Mouse (Mus musculus) forebrain, embryonic 16.5 days (tissue): ENCODE measurements around the gene Cd46. TPM values are rescaled to one million over a fixed set of nuclear protein-coding genes. Genes with fewer than 3 reads are reported as not detected.

Experiments used
- ATAC-seq: fragments of 200-750 bp; cut with Nextera tagmentation; 2 replicates; pipeline ENCODE4 v1.8.0; 2017; ENCODE audit warnings: mild to moderate bottlenecking, moderate library complexity
- H3K27ac ChIP-seq: fragments of 300-500 bp; sonication (generic); 2 replicates; pipeline ENCODE4 v1.5.1; 2014; ENCODE audit warnings: low read length, control low read depth
- H3K27me3 ChIP-seq: fragments of 300-500 bp; sonication (generic); replicated peaks from 2 replicates; pipeline ENCODE4 v1.6.1; 2014; ENCODE audit warnings: low read length; ENCODE audit not compliant: control insufficient read depth, insufficient read depth
- H3K36me3 ChIP-seq: fragments of 300-500 bp; sonication (generic); 2 replicates; pipeline ENCODE4 v1.6.1; 2014; ENCODE audit not compliant: control insufficient read depth, insufficient read depth
- H3K4me1 ChIP-seq: fragments of 300-500 bp; sonication (generic); replicated peaks from 2 replicates; pipeline ENCODE4 v1.6.1; 2014; ENCODE audit warnings: low read length; ENCODE audit not compliant: control insufficient read depth, insufficient read depth
- H3K4me2 ChIP-seq: fragments of 300-500 bp; sonication (generic); 2 replicates; pipeline ENCODE4 v1.6.1; 2014; ENCODE audit warnings: mild to moderate bottlenecking, low read length, control low read depth
- H3K4me3 ChIP-seq: fragments of 300-500 bp; sonication (generic); replicated peaks from 2 replicates; pipeline ENCODE4 v1.5.1; 2014; ENCODE audit warnings: mild to moderate bottlenecking, low read length, control low read depth
- H3K9ac ChIP-seq: fragments of 300-500 bp; sonication (generic); replicated peaks from 2 replicates; pipeline ENCODE4 v1.6.1; 2014; ENCODE audit warnings: low read depth, low read length, control low read depth
- H3K9me3 ChIP-seq: fragments of 300-500 bp; sonication (generic); 2 replicates; pipeline ENCODE4 v1.6.1; 2016; ENCODE audit warnings: low read length; ENCODE audit not compliant: control insufficient read depth
- WGBS: fragments of 180-500 bp; shearing (Covaris S2); extraction: QIAGEN DNeasy Blood & Tissue Kit; methylation state at CpG from one replicate; pipeline ENCODE4 v1.1.7; 2014; 5-methylcytosine and 5-hydroxymethylcytosine counted together
- polyA plus RNA-seq: library from polyadenylated mRNA; unstranded; fragments of >200 nt; fragmentation: Nextera tagmentation; extraction: Ambion mirVana; gene quantifications from 2 replicates; pipeline ENCODE4 v1.2.1, GENCODE M21; 2015

The Cd46 gene
- polyA plus RNA-seq, 1 experiment from 2014 or later: 2.1 TPM

GRCm38 (mm10) chr1:195012531-195012930, 79.5 kb downstream of the Cd46 start:
- no peak overlapping the region for H3K9ac ChIP-seq
- H3K36me3 ChIP-seq: no peaks in the 10 kb centered on the region
- no peak overlapping the region for H3K4me3 ChIP-seq
- no peaks in the 10 kb centered on the region for H3K27me3 ChIP-seq
- H3K4me2 ChIP-seq: no peak overlapping the region
- H3K4me1 ChIP-seq: peaks cover 6% of the 10 kb centered on the region; the same call in 1 of the 2 replicates
- WGBS: 85% methylated on average over 2 of the region's 2 CpGs
- no peaks in the 10 kb centered on the region for H3K9me3 ChIP-seq
- no peak for ATAC-seq
- no peak overlapping the region for H3K27ac ChIP-seq

GRCm38 (mm10) chr1:195006267-195006666, 85.8 kb downstream of the Cd46 start:
- Histone ChIP-seq H3K27me3 (no peaks in the 10 kb centered on the region), H3K27ac (no peak overlapping the region), H3K9ac (no peak overlapping the region), H3K4me1 (no peaks in the 10 kb centered on the region), H3K36me3 (no peaks in the 10 kb centered on the region), H3K9me3 (no peaks in the 10 kb centered on the region), H3K4me2 (no peak overlapping the region), H3K4me3 (no peak overlapping the region)
- ATAC-seq: no peak

- no peaks in the 10 kb centered on the region for H3K27me3 ChIP-seq
- H3K4me3 ChIP-seq: no peak overlapping the region
- no peak for ATAC-seq
- H3K36me3 ChIP-seq: no peaks in the 10 kb centered on the region
- H3K9ac ChIP-seq: no peak overlapping the region
- no peaks in the 10 kb centered on the region for H3K4me1 ChIP-seq
- H3K27ac ChIP-seq: no peak overlapping the region
- H3K9me3 ChIP-seq: no peaks in the 10 kb centered on the region
- 82% methylated on average over 1 of the region's 1 CpGs for WGBS
- H3K4me2 ChIP-seq: no peak overlapping the region
Measured at GRCm38 (mm10) chr1:195004194-195004593, 87.9 kb downstream of the Cd46 start.

GRCm38 (mm10) chr1:195003328-195003727, 88.7 kb downstream of the Cd46 start:
- 88% methylated on average over 4 of the region's 4 CpGs for WGBS
- H3K9me3 ChIP-seq: no peaks in the 10 kb centered on the region

GRCm38 (mm10) chr1:194998396-194998795, 93.7 kb downstream of the Cd46 start:
- no peak overlapping the region for H3K9ac ChIP-seq
- ATAC-seq: no peak
- no peak overlapping the region for H3K4me2 ChIP-seq
- H3K9me3 ChIP-seq: no peaks in the 10 kb centered on the region
- no peak overlapping the region for H3K4me3 ChIP-seq
- H3K36me3 ChIP-seq: no peaks in the 10 kb centered on the region
- H3K27me3 ChIP-seq: no peaks in the 10 kb centered on the region
- H3K4me1 ChIP-seq: no peaks in the 10 kb centered on the region
- WGBS: 86% methylated on average over 1 of the region's 1 CpGs
- H3K27ac ChIP-seq: no peak overlapping the region

More at GRCm38 (mm10) chr1:195003328-195003727, 88.7 kb downstream of the Cd46 start:
- no peak overlapping the region for H3K27ac ChIP-seq
- H3K36me3 ChIP-seq: no peaks in the 10 kb centered on the region
- no peaks in the 10 kb centered on the region for H3K27me3 ChIP-seq
- no peak for ATAC-seq
- H3K9ac ChIP-seq: no peak overlapping the region
- H3K4me2 ChIP-seq: no peak overlapping the region
- no peak overlapping the region for H3K4me3 ChIP-seq
- no peaks in the 10 kb centered on the region for H3K4me1 ChIP-seq

GRCm38 (mm10) chr1:194995196-194995595, 96.9 kb downstream of the Cd46 start:
- no peak overlapping the region for H3K4me2 ChIP-seq
- H3K27ac ChIP-seq: no peak overlapping the region
- no peak overlapping the region for H3K9ac ChIP-seq
- no peak overlapping the region for H3K4me3 ChIP-seq
- H3K4me1 ChIP-seq: no peaks in the 10 kb centered on the region
- no peaks in the 10 kb centered on the region for H3K36me3 ChIP-seq
- no peaks in the 10 kb centered on the region for H3K9me3 ChIP-seq
- no peaks in the 10 kb centered on the region for H3K27me3 ChIP-seq
- 90% methylated on average over 2 of the region's 2 CpGs for WGBS
- ATAC-seq: no peak

GRCm38 (mm10) chr1:194994262-194994661, 97.8 kb downstream of the Cd46 start:
- 86% methylated on average over 5 of the region's 5 CpGs for WGBS
- Histone ChIP-seq H3K4me2 (no peak overlapping the region), H3K36me3 (no peaks in the 10 kb centered on the region), H3K4me1 (no peaks in the 10 kb centered on the region), H3K9me3 (no peaks in the 10 kb centered on the region), H3K27me3 (no peaks in the 10 kb centered on the region), H3K27ac (no peak overlapping the region), H3K4me3 (no peak overlapping the region), H3K9ac (no peak overlapping the region)
- no peak for ATAC-seq

- Histone ChIP-seq H3K36me3 (no peaks in the 10 kb centered on the region), H3K4me3 (no peak overlapping the region), H3K27ac (no peak overlapping the region), H3K9me3 (no peaks in the 10 kb centered on the region), H3K4me2 (no peak overlapping the region), H3K4me1 (no peaks in the 10 kb centered on the region), H3K9ac (no peak overlapping the region), H3K27me3 (no peaks in the 10 kb centered on the region)
- no peak for ATAC-seq
- WGBS: 89% methylated on average over 1 of the region's 1 CpGs
Measured at GRCm38 (mm10) chr1:194993409-194993988, 98.5 kb downstream of the Cd46 start.

GRCm38 (mm10) chr1:194992589-194993317, 99.3 kb downstream of the Cd46 start:
- Histone ChIP-seq H3K27ac (no peak overlapping the region), H3K4me3 (no peak overlapping the region), H3K36me3 (no peaks in the 10 kb centered on the region), H3K4me1 (no peaks in the 10 kb centered on the region), H3K27me3 (no peaks in the 10 kb centered on the region), H3K4me2 (no peak overlapping the region), H3K9me3 (no peaks in the 10 kb centered on the region), H3K9ac (no peak overlapping the region)
- no peak for ATAC-seq
- 86% methylated on average over 5 of the region's 5 CpGs for WGBS
